Mouse (Mus musculus): ENCODE measurements around the gene March8. TPM values are rescaled to one million over a fixed set of nuclear protein-coding genes. Genes with fewer than 3 reads are reported as not detected.

March8 gene
- total RNA-seq, 2 experiments from 2014 or later, result 57.3 to 58.9 TPM

- DNase-seq (ENCODE audit: extremely low spot score in 1 of 2, low spot score in 1 of 2), result no peak
These were observed 118.7 kb downstream of the March8 start for GRCm38 (mm10) chr6:116456482-116456881.

- no peak for DNase-seq (ENCODE audit: extremely low spot score in 1 of 2, low spot score in 1 of 2)
These were observed 120.9 kb downstream of the March8 start for GRCm38 (mm10) chr6:116458728-116459127.

Other genes starting within 250 kb of the March8 start
- gene Tmcc1, start 144.5 kb upstream of the March8 start, total RNA-seq (2021), result 10 to 100 TPM; 80.1 to 81.7 TPM
- gene Washc2, start 130.0 kb upstream of the March8 start, total RNA-seq (2021), result 10 to 100 TPM; 91.0 to 95.7 TPM
- 1 to 10 TPM; 6.7 to 7.2 TPM for gene Zfand4, start 73.8 kb upstream of the March8 start, total RNA-seq (2021)
- 1 to 10 TPM; 2.5 to 4.0 TPM for gene Alox5, start 123.2 kb downstream of the March8 start, total RNA-seq (2021)
- not detected for gene Olfr211, start 151.1 kb downstream of the March8 start, total RNA-seq (2021)
- gene Olfr212, start 168.5 kb downstream of the March8 start, total RNA-seq (2021), result not detected
- not detected for gene Olfr213, start 200.4 kb downstream of the March8 start, total RNA-seq (2021)
- 1 to 10 TPM; 2.6 to 2.8 TPM for gene Gm5580, start 213.1 kb downstream of the March8 start, total RNA-seq (2021)
- not detected for gene Olfr214, start 216.2 kb downstream of the March8 start, total RNA-seq (2021)
- not detected for gene Olfr215, start 246.2 kb downstream of the March8 start, total RNA-seq (2021)